8 mouse cellular contexts compared by ENCODE assay signal in genomic region chr9:62972073-62972745, GRCm38 (mm10). TPM values are rescaled to one million over a fixed set of nuclear protein-coding genes. Genes with fewer than 3 reads are reported as not detected.
DNase-seq lines count a peak whose midpoint lies in the region; ATAC-seq and TF ChIP-seq lines count a peak whose summit lies in the region.
"Had no signal": no experiment of that assay in that cellular context is flagged by ENCODE, and none has a peak within 500 bp of the region (broad histone marks: within the 10 kb centered on the region; RNA-seq: fewer than 3 reads in every experiment).

No protein-coding gene starts in this region.

- H3K4me2 ChIP-seq in heart, embryonic 15.5 days, result no peak overlapping the region
- no peak overlapping the region for H3K4me2 ChIP-seq in liver, embryonic 14.5 days (ENCODE audit: low read depth)
- H3K4me2 ChIP-seq in midbrain, embryonic 11.5 days, result no peak overlapping the region

- 0 out of 2 replicates have a peak, but pooled peaks cover 2% of the 10 kb centered on the region for H3K36me3 ChIP-seq in heart, embryonic 15.5 days
- no peaks in the 10 kb centered on the region; the same call in 1 of the 2 replicates for H3K36me3 ChIP-seq in liver, embryonic 14.5 days (replicated peaks; ENCODE audit: control insufficient read depth, insufficient read depth, low read depth)
- H3K36me3 ChIP-seq in midbrain, embryonic 11.5 days (ENCODE audit: control insufficient read depth, insufficient read depth, low read length), result no peaks in the 10 kb centered on the region

- no peak for TF ChIP-seq EP300 in liver, embryonic 14.5 days (IDR thresholded peaks at IDR 0.05; ENCODE audit: low read depth)

- peaks cover 30% of the 10 kb centered on the region for H3K4me1 ChIP-seq in heart, embryonic 15.5 days (replicated peaks)
- H3K4me1 ChIP-seq in liver, embryonic 14.5 days (replicated peaks; ENCODE audit: control insufficient read depth in 2 of 2, insufficient read depth in 2 of 2, low read length in 1 of 2), result peaks cover 0 to 6% of the 10 kb centered on the region in 2 experiments; a peak in 3 of 4 replicates
- peaks cover 5% of the 10 kb centered on the region for H3K4me1 ChIP-seq in midbrain, embryonic 11.5 days (ENCODE audit: control insufficient read depth, insufficient read depth, low read length)

- peak overlapping the region; percentile 60 for H3K27ac ChIP-seq in heart, embryonic 15.5 days
- no peak overlapping the region for H3K27ac ChIP-seq in liver, embryonic 14.5 days
- no peak overlapping the region for H3K27ac ChIP-seq in midbrain, embryonic 11.5 days (ENCODE audit: low read depth, low read length)

- no peaks in the 10 kb centered on the region for H3K27me3 ChIP-seq in heart, embryonic 15.5 days
- no peaks in the 10 kb centered on the region for H3K27me3 ChIP-seq in liver, embryonic 14.5 days (ENCODE audit: control insufficient read depth, insufficient read depth, low read length)
- H3K27me3 ChIP-seq in midbrain, embryonic 11.5 days (ENCODE audit: control insufficient read depth, insufficient read depth, low read length), result no peaks in the 10 kb centered on the region

- no peak overlapping the region for H3K4me3 ChIP-seq in heart, embryonic 15.5 days
- H3K4me3 ChIP-seq in liver, embryonic 14.5 days (ENCODE audit: insufficient read depth in 1 of 2, low read depth in 2 of 2, low read length in 2 of 2), result no peak overlapping the region
- H3K4me3 ChIP-seq in midbrain, embryonic 11.5 days (ENCODE audit: low read depth, low read length), result no peak overlapping the region
- H3K4me3 ChIP-seq: erythroblast, embryonic 14.5 days had no signal

- TF ChIP-seq CTCF in liver, embryonic 14.5 days (IDR thresholded peaks at IDR 0.05; ENCODE audit: low read depth), result peak; percentile 63

- 45% methylated on average over 10 of the region's 10 CpGs for WGBS in heart, embryonic 15.5 days
- WGBS in liver, embryonic 14.5 days (ENCODE audit: insufficient replicate concordance), result 47% methylated on average over 10 of the region's 10 CpGs
- 41% methylated on average over 10 of the region's 10 CpGs for WGBS in midbrain, embryonic 11.5 days

- peak; percentile 81; the same call in 1 of the 2 replicates for ATAC-seq in heart, embryonic 15.5 days (replicated peaks; ENCODE audit: insufficient number of reproducible peaks, insufficient read depth, low FRiP score, low read depth)
- peak; percentile 62; the same call in 1 of the 2 replicates for ATAC-seq in liver, embryonic 14.5 days (ENCODE audit: insufficient read depth)
- ATAC-seq in midbrain, embryonic 11.5 days (ENCODE audit: low FRiP score), result no peak

- peak; percentile 17 to 39 for DNase-seq in spleen, adult 18-20 months
- DNase-seq in spleen, adult 12 weeks (ENCODE audit: low spot score), result no peak
- peak; percentile 38 for DNase-seq in brain, adult 2 months (ENCODE audit: low read depth, low spot score)
- DNase-seq in liver, embryonic 14.5 days (ENCODE audit: low read depth in 3 of 3, low spot score in 3 of 3), result no peak
- DNase-seq in spleen, postnatal 14 days (ENCODE audit: low spot score in 2 of 2), result peak; percentile 9 to 23
- no peak for DNase-seq in midbrain, embryonic 11.5 days (ENCODE audit: low spot score, missing footprints)

- H3K9ac ChIP-seq in heart, embryonic 15.5 days, result no peak overlapping the region
- no peak overlapping the region; the same call in 1 of the 2 replicates for H3K9ac ChIP-seq in liver, embryonic 14.5 days (replicated peaks)
- no peak overlapping the region for H3K9ac ChIP-seq in midbrain, embryonic 11.5 days (ENCODE audit: low read length)

- no peaks in the 10 kb centered on the region; the same call in 1 of the 2 replicates for H3K9me3 ChIP-seq in heart, embryonic 15.5 days (replicated peaks)
- no peaks in the 10 kb centered on the region for H3K9me3 ChIP-seq in liver, embryonic 14.5 days (ENCODE audit: control insufficient read depth, low read length)
- H3K9me3 ChIP-seq in midbrain, embryonic 11.5 days (ENCODE audit: control insufficient read depth, low read length), result no peaks in the 10 kb centered on the region

RNA-seq across cellular contexts. Expression of gene Pias1, which starts 15.5 kb away (rescaled TPM):
- polyA plus RNA-seq in heart, embryonic 15.5 days (2015; fragmentation: Nextera tagmentation; extraction: Ambion mirVana), result 39.2 and 41.9 TPM in 2 replicates
- 7.6 and 9.5 TPM in 2 replicates for polyA plus RNA-seq in liver, embryonic 14.5 days (2012; rRNA removed)
- 22.0 and 26.6 TPM in 2 replicates for polyA plus RNA-seq in liver, embryonic 14.5 days (2014; fragmentation: Nextera tagmentation; extraction: Ambion mirVana)
- 73.3 and 74.5 TPM in 2 replicates for polyA plus RNA-seq in midbrain, embryonic 11.5 days (2014; fragmentation: Nextera tagmentation; extraction: Ambion mirVana)

Comparison
In these comparisons a context has a peak if more than half of its experiments do, and no peak if none do; other contexts are left out.
1. DNase-seq: peak in spleen, adult 18-20 months (2 of 2), brain, adult 2 months (single experiment) and spleen, postnatal 14 days (2 of 2); none in spleen, adult 12 weeks (single experiment), liver, embryonic 14.5 days (0 of 3) and midbrain, embryonic 11.5 days (single experiment).